Mouse (Mus musculus) olfactory bulb, adult 2 months (tissue): ENCODE data around the gene Ear14. TPM values are rescaled to one million over a fixed set of nuclear protein-coding genes. Genes with fewer than 3 reads are reported as not detected.
"Not testable (repeated sequence)": the region's sequence is repeated elsewhere in the genome, so short reads cannot be mapped to it uniquely, and the experiment has no call there.

Experiments used
- H3K27ac ChIP-seq: fragments of 200-500 bp; 2 replicates; pipeline ENCODE4 v1.5.1; 2012; ENCODE audit warnings: low read depth, low read length; ENCODE audit not compliant: insufficient read depth
- H3K4me1 ChIP-seq: fragments of 200-500 bp; 2 replicates; pipeline ENCODE4 v1.6.1; 2012; ENCODE audit warnings: low read length; ENCODE audit not compliant: control insufficient read depth, insufficient read depth
- H3K4me3 ChIP-seq: fragments of 200-500 bp; 2 replicates; pipeline ENCODE4 v1.5.1; 2012; ENCODE audit warnings: mild to moderate bottlenecking, low read depth, low read length, moderate library complexity; ENCODE audit not compliant: insufficient read depth
- CTCF ChIP-seq: fragments of 200-500 bp; IDR thresholded peaks from 2 replicates; pipeline ENCODE4 v1.5.1; 2012; ENCODE audit warnings: low read depth, mild to moderate bottlenecking, low read length, moderate library complexity; ENCODE audit not compliant: insufficient read depth
- POLR2A ChIP-seq: fragments of 200-500 bp; IDR thresholded peaks from 2 replicates; pipeline ENCODE4 v1.6.1; 2012; ENCODE audit warnings: mild to moderate bottlenecking, low read depth, low read length, moderate library complexity; ENCODE audit not compliant: insufficient read depth
- WGBS: fragments of 180-500 bp; shearing (Covaris S2); methylation state at CpG from one replicate; pipeline ENCODE4 v1.1.7; 2018; 5-methylcytosine and 5-hydroxymethylcytosine counted together
- polyA plus RNA-seq: library from polyadenylated mRNA; stranded (reverse); fragments of >200 nt; gene quantifications from 2 replicates; pipeline ENCODE4 v1.2.4, GENCODE M21; 2012; ENCODE audit warnings: low replicate concordance; ENCODE audit not compliant: missing spikeins, insufficient read depth, insufficient read length

Ear14 gene
- polyA plus RNA-seq, 1 experiment = not detected

- Histone ChIP-seq H3K27ac (no peak overlapping the region), H3K4me3 (no peak overlapping the region), H3K4me1 (no peaks in the 10 kb centered on the region)
- 71% methylated on average over 4 of the region's 4 CpGs for WGBS
- TF ChIP-seq POLR2A (no peak), CTCF (no peak)
Measured at GRCm38 (mm10) chr14:51173843-51174242, 29.3 kb upstream of the Ear14 start.

GRCm38 (mm10) chr14:51181051-51181450 is 22.1 kb upstream of the Ear14 start:
- not testable (repeated sequence) for H3K4me1 ChIP-seq, H3K4me3 ChIP-seq, H3K27ac ChIP-seq
- 77% methylated on average over 2 of the region's 2 CpGs for WGBS

DNA sequence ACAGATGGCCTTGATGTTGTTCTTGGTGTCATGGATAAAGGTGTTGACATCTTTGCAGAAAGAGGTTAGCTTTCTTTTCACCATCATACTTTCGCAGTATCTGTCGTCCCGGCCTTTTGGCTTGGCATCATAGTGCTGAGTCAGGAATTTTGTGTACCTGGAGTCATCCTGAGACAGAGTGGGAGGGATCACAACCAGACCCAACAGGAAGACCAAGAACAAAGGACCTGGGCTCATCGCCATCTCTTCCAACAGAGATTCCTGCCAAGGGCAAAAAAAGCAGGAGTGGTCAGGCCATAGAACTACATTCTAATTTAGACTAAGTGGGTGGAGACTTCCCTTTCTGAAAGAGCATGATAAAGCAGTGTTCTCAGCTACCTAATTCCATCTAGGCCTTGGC is 7.5 kb upstream of the Ear14 start:
- Histone ChIP-seq H3K27ac (no peak overlapping the region), H3K4me3 (no peak overlapping the region), H3K4me1 (no peaks in the 10 kb centered on the region)
- 91% methylated on average over 4 of the region's 4 CpGs for WGBS
- no peak for TF ChIP-seq CTCF
- TF ChIP-seq POLR2A = no peak

- TF ChIP-seq POLR2A (no peak), CTCF (no peak)
- 74% methylated on average over 5 of the region's 5 CpGs for WGBS
- no peak within 1 kb of the TSS for H3K27ac ChIP-seq
- H3K4me1 ChIP-seq = no peaks in the 10 kb centered on the region
- no peak within 1 kb of the TSS for H3K4me3 ChIP-seq
Measured at GRCm38 (mm10) chr14:51199098-51200023, 3.8 kb upstream of the Ear14 start, which contains the start of gene Ang2. Ang2 (minus strand) TSS chr14:51199148.

- H3K4me3 ChIP-seq = no peak overlapping the region
- no peak overlapping the region for H3K27ac ChIP-seq
- H3K4me1 ChIP-seq = no peaks in the 10 kb centered on the region
- 58% methylated on average over 2 of the region's 2 CpGs for WGBS
- TF ChIP-seq POLR2A (no peak), CTCF (no peak)
Measured at GRCm38 (mm10) chr14:51200054-51200453, 3.1 kb upstream of the Ear14 start.

DNA sequence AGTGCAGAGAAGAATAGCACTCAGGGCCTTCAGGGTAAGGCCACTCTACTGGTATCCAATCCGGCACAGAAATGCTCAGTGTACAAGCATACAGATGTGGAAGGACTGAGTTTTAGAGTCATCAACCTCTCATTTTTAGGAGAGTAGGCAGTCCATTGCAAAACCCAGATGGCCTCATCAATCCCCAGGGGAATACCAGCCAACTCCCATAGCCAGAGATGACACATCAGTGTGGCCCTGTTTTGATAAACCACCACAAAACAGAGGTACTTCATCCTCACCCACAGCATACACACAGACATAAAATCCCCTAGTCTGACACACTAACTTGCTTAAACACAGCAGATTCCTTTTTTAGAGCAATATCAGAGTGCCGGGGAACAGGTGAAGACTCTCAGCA is 2.7 kb upstream of the Ear14 start:
- no peak for TF ChIP-seq CTCF
- no peak for TF ChIP-seq POLR2A
- Histone ChIP-seq H3K4me1 (no peaks in the 10 kb centered on the region), H3K4me3 (no peak overlapping the region), H3K27ac (no peak overlapping the region)
- 87% methylated on average over 2 of the region's 2 CpGs for WGBS

DNA sequence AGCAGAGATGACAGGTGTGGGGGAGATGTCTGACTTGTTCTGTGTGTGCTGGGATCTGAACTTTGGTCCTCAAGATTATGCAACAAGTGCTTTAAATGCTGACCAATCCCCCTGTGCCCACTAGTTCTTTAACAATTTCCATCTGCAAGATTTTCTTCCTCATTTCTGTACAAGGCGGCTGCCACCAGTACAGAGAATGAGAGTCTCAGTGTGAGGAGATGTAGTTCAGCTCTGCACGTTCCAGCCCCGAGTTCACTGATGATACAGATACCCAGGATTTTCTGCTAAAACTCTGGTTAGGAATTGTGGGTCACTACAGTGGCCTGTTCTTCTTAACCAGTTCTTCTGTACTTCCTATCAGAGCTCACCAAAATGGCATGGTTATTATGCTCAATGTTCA is 16.9 kb downstream of the Ear14 start:
- not testable (repeated sequence) for H3K4me1 ChIP-seq, H3K27ac ChIP-seq, H3K4me3 ChIP-seq
- 92% methylated on average over 3 of the region's 3 CpGs for WGBS

DNA sequence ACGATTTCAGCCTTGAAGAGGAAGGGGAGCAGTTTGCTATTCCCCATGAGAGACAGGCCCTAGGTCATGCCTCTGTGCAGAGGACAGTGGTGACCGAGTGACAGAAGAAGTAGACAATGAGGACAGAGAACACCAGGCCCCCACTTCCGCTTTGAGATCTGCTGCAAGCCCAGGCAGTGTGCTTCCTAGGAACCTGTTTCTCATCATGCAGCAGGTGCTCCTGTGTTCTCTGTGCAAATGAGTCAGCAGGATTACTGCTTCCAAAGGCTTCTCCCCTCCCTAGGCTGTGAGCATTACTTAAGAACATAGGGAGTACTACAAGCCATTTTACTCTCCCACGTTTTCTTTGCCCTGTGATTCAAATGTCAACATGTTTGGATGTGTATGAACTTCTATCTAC is 26.5 kb downstream of the Ear14 start:
- WGBS = 58% methylated on average over 4 of the region's 4 CpGs
- not testable (repeated sequence) for H3K27ac ChIP-seq, H3K4me1 ChIP-seq

DNA sequence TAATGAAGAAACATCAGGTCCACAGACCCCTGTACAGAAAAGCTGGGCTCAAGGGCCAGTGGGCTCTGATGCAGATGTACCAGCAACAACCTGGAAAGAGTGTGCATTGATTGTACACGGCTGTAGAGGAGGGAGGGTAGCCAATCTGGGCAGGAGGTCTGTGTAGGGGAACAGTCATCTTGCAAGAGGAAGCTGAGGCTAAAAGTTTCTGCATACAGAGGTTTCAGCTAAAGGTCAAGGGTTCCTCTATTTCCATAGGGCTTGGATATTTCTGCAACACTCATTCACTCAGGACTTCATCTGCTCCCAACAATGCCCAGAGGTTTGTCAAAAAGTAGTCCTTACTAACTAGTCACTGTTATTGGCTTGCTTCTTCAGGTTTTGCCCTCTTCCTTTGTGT is 34.3 kb downstream of the Ear14 start:
- not testable (repeated sequence) for H3K4me1 ChIP-seq, H3K4me3 ChIP-seq, H3K27ac ChIP-seq
- 93% methylated on average over 1 of the region's 1 CpGs for WGBS

More for the DNA sequence above, 26.5 kb downstream of the Ear14 start:
- H3K4me3 ChIP-seq = not testable (repeated sequence)

- Histone ChIP-seq H3K4me3 (no peak overlapping the region), H3K4me1 (no peaks in the 10 kb centered on the region), H3K27ac (no peak overlapping the region)
- TF ChIP-seq POLR2A (no peak), CTCF (no peak)
Measured at GRCm38 (mm10) chr14:51240899-51241298, 37.7 kb downstream of the Ear14 start.
